Mouse (Mus musculus): ENCODE data around the gene Aacs. TPM values are rescaled to one million over a fixed set of nuclear protein-coding genes. Genes with fewer than 3 reads are reported as not detected.

The Aacs gene
- polyA plus RNA-seq, 1 experiment, result 0.25 TPM

- Histone ChIP-seq H3K4me3 (replicated peaks) (no peak overlapping the region), H3K36me3 (ENCODE audit: control insufficient read depth) (no peaks in the 10 kb centered on the region), H3K4me1 (ENCODE audit: control insufficient read depth) (no peaks in the 10 kb centered on the region), H3K27me3 (ENCODE audit: control insufficient read depth) (no peaks in the 10 kb centered on the region), H3K9me3 (ENCODE audit: control insufficient read depth, low read length) (peaks cover 24% of the 10 kb centered on the region)
- no peak for TF ChIP-seq GATA1 (IDR thresholded peaks at IDR 0.05; ENCODE audit: low read length)
- no peak for TF ChIP-seq TAL1 (IDR thresholded peaks at IDR 0.05; ENCODE audit: low read length)
These were observed 87.9 kb downstream of the Aacs start for GRCm38 (mm10) chr5:125563492-125563891.

DNA sequence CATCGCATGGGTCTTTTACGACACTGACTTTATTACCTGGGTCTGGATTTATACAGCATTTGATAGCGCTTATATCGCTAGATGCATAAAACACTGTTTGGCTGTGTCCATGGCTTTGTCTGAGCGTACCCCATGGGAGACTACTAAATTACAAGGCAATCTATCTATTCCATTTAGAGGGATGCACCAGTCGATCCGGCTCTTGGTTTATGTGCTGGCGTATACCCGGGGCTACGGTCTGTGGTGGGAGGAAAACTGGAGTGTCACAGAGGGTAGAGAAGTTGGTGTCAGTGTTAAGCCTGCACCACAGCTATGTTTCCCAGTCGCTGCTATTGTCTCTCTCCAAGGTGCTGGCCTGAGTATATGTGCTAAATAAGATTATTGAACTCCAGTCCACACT is 90.1 kb downstream of the Aacs start:
- TF ChIP-seq TAL1 (IDR thresholded peaks at IDR 0.05; ENCODE audit: low read length) (no peak), GATA1 (IDR thresholded peaks at IDR 0.05; ENCODE audit: low read length) (no peak)

More for the DNA sequence above, 90.1 kb downstream of the Aacs start:
- H3K4me3 ChIP-seq (replicated peaks), result no peak overlapping the region
- H3K27me3 ChIP-seq (ENCODE audit: control insufficient read depth), result no peaks in the 10 kb centered on the region
- no peaks in the 10 kb centered on the region for H3K36me3 ChIP-seq (ENCODE audit: control insufficient read depth)
- H3K4me1 ChIP-seq (ENCODE audit: control insufficient read depth), result no peaks in the 10 kb centered on the region
- H3K9me3 ChIP-seq (ENCODE audit: control insufficient read depth, low read length), result peaks cover 19% of the 10 kb centered on the region

Other genes with a start within 250 kb of the Aacs start
- gene Scarb1, start 134.7 kb upstream of the Aacs start, polyA plus RNA-seq (2012), result 7.0 and 10.9 TPM in 2 replicates
- gene Gm10382, start 86.5 kb upstream of the Aacs start, polyA plus RNA-seq (2012), result 0.06 TPM in 1 of 2 replicates, not detected in the other
- 17.4 and 56.1 TPM in 2 replicates for gene Ubc, start 85.6 kb upstream of the Aacs start, polyA plus RNA-seq (2012)
- 0.95 and 1.0 TPM in 2 replicates for gene Dhx37, start 41.7 kb upstream of the Aacs start, polyA plus RNA-seq (2012)
- gene Bri3bp, start 34.2 kb upstream of the Aacs start, polyA plus RNA-seq (2012), result 0.16 and 0.38 TPM in 2 replicates
- gene Tmem132b, start 56.0 kb downstream of the Aacs start, polyA plus RNA-seq (2012), result 0.09 TPM in 1 of 2 replicates, not detected in the other